Mouse (Mus musculus) hematopoietic stem cell, adult 5-6 weeks (primary cell): ENCODE data around the gene Nupr1. TPM values are rescaled to one million over a fixed set of nuclear protein-coding genes. Genes with fewer than 3 reads are reported as not detected.

ENCODE experiments used
- ATAC-seq, 2 experiments: fragments of 125-278 bp in 1 of 2; replicated peaks in 1 of 2; 2 replicates each; pipeline ENCODE4 v1.8.0; 2016 to 2017; ENCODE audit warnings: inconsistent platforms in 2 of 2, mild to moderate bottlenecking in 2 of 2, moderate number of reproducible peaks in 2 of 2, low read depth in 1 of 2, moderate TSS enrichment in 1 of 2; ENCODE audit not compliant: low FRiP score in 2 of 2, poor library complexity in 2 of 2, severe bottlenecking in 2 of 2, insufficient read depth in 1 of 2, low TSS enrichment in 1 of 2
- total RNA-seq: library from RNA; stranded (forward); fragments of 172-1452, 232-1000 nt; gene quantifications from 2 replicates; pipeline ENCODE4 v1.2.3, GENCODE M21; 2017

Nupr1 gene
- total RNA-seq, 1 experiment from 2014 or later, result 6.2 TPM

DNA sequence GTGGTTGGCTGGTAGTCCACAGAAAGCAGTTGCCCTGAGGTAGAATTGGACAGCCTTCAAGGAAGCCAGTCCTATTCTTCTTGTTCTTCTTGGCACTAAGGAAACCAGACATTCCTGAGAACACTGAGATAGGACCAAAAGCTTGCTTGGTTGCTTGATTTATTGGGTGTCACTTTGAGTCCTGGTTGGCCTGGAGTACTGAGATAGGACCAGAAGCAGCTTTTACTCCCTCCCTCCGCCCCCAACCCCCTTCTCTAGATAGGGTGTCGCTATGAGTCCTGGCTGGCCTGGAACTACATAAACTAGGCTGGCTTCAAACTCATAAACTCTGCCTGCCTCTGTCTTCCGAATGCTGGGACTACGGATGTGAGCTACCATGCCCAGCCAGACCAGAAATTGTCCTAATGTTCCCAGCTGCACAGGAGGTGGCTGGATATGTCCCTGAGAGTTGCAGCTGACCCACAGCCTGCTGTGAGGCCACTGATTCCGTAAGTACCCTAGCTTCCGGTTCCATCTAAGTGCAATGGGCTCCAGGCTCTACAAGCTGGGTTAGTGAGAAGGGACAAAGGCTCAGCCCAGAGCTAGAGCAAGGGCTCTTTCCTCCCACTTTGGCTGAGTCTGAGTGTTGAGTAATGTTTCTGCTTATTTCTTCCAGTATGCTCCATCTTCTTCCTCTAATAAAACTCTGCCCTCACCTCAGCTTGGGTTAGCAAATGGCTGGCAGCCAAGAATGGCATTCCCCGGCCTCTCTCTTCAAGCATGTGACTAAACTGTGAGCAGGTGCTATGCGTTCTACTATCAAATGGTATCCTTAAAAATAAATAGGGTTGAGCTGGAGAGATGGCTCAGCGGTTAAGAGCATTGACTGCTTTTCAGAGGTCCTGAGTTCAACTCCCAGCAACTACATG, 9.0 kb downstream of the Nupr1 start:
- ATAC-seq, result peak; percentile 54 to 60

DNA sequence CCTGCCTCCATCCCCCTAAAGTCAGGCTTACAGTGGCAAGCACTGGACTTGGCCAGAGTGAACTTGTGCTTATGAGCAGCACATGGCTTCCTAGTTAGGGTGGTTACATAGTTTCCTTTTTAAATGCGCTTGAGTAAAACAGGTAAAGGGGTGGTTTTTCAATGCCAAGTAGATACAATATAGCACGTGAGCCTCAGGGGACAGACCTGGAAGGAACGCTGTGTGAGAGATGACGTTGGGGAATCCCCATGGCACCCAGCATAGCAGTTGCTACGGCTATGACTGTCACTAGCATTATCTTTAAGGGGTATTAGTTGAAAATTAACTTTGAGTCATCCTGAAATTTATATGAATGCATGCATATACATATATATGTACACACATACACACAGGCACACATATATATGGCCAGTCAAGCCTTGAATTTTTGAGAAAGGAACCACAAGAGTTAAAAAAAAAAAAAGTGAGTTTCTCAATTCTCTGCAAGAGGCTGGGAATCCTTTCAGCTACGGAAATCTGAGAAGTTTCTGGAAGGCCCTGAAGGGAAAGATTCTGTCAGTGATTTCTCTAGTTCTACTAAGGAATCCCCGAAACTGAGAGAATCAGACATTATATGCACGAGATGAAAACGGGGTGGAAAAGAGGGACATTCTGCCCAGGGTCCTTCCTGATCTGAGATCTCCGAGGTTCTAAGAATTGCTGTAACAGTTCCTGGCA, 10.9 kb downstream of the Nupr1 start:
- ATAC-seq, result no peak

DNA sequence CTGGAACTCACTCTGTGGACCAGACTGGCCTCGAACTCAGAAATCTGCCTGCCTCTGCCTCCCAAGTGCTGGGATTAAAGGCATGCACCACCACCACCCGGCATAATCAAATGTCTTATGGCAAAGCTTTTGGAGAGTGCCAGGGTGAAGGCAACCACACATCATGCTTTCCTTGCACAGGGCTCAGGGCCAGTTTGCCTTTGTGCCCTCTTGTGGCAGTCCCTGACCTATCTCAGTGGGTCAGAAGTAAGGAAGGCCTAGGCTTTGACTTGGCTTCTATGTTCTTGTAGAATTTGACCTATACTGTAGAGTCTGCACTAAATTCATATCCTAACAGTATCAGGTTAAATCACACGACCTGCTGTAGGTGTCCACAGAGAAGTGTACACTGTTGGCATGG, 14.0 kb downstream of the Nupr1 start:
- ATAC-seq, result 0 out of 4 replicates have a peak, but pooled peaks of 1 of the 2 experiments have one; percentile 51

DNA sequence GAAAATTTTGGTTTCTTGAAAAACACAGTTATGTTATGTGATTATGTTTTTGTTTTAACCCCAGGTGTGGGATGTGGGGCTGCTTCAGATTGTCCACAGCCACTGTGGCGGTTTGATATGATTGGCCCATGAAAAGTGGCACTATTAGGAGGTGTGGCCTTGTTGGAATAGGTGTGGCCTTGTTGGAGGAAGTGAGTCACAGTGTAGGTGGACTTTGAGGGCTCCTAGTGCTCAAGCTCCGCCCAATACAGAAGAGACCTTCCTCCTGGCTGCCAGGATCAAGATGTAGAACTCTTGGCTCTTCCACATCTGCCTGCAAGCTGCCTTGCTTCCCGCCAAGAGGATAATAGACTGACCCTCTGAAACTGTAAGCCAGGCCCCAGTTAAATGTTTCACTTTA, 17.9 kb downstream of the Nupr1 start:
- no peak for ATAC-seq

DNA sequence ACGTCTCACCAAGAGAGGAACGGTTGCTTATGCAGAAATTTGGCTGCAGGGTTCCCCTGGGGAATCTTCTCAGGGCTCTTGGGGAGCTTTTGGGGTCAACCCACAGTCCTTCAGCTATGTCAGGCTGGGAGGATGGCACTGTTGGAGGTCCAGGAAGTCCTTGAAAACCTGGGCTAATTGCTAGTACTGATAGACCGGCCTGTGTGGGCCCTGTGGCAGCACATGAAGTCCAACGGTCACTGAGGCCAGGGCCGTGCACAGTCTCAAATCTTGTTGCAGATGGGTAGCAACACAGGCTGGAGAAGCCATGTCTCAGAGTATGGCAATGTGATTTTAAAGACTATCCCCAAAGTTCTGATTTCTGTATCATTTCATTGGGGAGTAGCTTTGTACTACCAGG, 22.9 kb downstream of the Nupr1 start:
- no peak for ATAC-seq

DNA sequence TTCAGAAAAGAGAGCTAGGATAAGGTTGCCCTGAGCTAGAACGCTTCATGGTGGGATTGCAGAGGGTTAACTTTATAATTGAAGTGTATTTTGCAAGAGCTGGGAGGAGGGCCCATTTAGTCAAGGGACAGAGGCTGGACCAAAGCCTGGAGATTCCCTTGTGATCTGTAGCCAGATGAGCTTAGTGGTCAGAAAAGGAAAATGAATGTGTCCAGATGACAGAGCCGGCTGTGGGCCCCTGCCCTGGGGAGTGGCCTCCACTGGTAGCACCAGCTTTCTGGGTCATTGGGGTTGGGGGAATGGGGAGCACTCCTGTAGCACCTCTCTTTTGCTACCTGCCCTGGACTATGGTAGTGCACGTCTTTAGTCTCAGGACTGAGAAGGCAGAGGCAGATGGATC, 23.6 kb downstream of the Nupr1 start:
- no peak for ATAC-seq

DNA sequence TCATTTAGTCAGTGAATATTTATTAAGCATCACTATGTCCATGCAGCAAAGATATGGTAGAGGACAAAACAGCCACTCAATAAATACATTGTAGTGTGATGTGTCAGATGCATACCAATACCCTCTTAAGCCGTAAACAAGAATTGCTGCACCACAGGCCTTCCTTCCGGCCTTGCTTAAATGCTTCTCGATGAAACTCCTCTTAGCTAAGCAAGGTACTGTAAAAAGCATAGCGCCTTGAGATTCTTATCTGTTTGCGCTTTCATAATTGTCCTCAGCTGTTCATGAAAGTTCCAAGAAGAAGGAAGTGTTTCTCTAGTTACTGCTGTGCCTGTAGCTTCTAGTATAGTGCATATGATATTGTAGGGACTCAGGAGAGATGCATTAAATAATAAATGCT, 24.1 kb downstream of the Nupr1 start:
- ATAC-seq, result peak in 1 of 2 experiments; percentile 47; a peak in 2 of 4 replicates

DNA sequence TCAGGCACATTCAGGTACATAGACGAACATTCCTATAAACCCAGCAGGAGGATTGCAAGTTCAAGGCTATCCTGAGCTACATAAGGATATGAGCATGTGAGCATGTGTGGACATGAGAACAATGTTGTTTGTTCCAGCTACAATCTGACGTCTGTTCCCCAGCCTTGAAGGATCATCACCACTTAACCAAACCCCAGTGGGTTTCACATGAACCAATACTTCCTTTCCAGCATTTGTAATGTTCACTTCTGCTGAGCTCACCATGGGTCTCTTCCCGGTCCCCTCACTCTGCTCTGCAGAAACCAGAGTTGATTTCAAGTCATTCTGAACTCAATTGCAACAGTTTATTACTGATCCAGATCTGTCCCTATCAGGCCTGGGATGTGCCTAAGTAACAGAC, 28.0 kb downstream of the Nupr1 start:
- peak in 1 of 2 experiments; percentile 26; a peak in 1 of 4 replicates for ATAC-seq

DNA sequence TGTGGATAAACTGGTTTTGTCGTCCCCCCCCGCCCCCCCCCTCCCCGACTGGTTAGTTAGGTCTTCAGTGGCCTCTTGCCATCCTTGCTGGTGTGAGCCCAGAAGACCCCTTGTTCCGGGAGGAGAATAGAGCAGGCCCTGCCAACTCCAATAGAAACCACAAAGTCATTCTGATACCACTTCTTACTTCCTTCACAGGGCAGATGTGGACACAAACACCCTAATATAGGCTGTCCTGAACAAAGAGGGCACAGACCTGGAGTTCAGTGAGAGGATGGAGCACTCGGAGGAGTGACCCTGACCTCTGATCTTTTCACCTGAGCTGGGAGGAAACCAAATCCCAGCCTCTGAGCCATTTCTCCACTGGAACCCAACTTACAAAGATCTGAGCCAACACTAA, 28.8 kb downstream of the Nupr1 start:
- no peak; a peak in 1 of 4 replicates for ATAC-seq

DNA sequence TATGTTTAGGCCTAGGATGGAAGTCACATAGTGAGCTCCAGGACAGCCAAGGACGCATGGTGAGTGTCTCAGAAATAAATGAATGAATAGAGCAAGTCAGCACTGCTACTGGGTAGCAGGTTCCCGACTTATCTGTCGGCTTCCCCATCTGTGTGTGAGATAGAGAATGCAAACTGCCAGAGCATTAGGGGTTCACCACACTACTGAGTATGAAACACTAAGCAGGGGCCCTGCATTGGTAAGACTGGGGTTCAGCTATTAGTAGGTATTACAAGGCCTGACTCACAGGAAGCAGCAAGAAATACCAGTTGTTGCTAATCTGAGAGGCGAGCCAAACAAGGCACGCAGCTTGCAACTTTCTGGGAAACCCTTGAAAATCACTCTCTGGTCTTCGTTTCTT, 31.7 kb downstream of the Nupr1 start:
- ATAC-seq, result no peak

DNA sequence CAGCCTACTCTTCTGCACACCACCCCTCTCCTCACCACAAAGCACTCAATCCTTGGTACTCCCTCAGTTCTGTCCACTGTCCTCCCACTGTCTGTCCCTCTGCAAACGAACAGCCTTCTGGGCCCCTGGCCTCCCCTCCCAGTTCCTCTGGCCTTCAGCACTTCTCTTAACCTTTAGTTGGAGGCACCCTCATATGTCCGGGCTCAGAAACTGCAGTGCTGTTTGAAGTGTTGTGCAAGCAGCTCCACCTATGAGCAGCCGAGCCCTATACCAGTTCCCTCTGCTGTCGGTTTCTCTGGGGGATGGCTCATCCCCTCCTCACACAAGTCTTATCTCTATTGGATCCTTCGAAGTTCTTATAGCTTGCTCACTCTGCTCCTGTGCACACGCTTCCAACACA, 34.2 kb downstream of the Nupr1 start:
- no peak for ATAC-seq

DNA sequence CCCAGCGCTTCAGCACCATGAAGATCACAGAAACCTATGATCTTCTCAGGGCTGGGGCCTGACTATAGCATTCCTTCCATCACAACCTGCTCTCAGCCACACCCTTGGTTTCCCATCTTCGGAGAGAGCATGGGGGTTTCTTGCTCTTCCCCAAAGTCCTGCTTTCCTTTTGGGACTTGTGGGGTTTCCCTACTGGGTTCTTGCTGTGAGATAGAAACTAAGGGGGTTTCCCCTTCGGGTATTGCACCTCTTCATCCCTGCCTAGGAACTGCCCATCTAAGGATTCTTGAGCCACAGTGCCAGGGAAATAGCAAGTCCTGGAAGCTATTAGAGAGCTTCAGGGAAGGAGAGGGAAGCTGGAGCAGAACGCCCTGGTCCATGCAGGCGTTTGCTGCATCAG, 34.8 kb downstream of the Nupr1 start:
- no peak for ATAC-seq

DNA sequence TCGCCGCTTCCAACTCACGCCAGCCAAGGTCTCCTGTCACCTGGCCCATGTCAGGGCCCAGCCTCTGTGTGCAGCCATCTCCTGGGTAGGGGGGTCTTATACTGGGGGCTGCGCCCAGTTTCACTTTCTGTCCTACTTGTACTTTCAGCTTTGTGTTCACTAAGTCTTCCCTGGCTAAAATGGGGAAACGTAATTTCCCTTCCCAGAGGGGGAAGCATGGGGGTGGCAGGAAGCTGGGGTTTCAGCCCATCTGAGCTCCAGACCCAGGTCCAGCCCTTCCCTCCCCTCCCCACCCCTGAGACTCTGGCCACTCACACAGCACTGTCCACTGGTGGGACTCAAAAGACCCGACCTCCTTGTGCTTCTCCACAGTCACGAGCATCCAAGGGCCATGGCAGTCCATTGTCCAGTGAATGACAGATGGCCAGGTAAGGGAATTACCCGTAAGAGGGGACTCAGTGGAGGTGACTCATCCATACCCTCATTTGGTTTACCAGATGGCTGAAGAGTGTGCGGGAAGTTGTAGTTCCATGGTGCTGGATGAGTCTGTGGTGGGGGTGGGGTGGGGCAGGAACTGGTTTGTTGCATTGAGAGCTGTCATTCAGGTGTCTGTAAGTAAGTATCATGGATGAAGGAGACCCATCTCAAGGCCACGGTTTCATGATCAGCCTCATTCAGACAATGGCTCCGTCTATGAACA, 35.6 kb downstream of the Nupr1 start, which contains the start of gene Il27:
Gene Il27, minus strand, starts transcription at position 80 of the 700 bp plus-strand sequence.
- ATAC-seq, result peak; percentile 44 to 51; a peak in 3 of 4 replicates

DNA sequence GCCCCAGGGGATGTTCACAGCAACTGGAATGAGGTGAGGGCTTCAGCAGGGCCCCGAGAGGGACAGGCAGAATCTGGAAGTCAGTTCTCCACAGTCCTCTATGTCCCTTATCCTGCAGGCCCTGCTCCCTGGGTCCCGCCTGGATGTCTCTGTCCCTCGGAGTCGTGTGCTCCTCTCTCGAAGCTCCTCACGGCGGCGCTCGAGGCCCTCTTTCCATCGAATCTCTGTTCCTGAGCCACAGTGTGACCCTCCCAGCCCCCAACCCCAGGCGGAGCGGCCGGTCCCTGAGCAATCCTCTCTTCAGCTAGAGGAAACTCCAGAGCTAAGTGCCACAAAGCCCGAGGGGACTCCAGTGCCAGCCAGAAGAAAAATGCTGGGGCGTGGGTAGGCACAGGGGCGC, 42.9 kb downstream of the Nupr1 start:
- ATAC-seq, result no peak

DNA sequence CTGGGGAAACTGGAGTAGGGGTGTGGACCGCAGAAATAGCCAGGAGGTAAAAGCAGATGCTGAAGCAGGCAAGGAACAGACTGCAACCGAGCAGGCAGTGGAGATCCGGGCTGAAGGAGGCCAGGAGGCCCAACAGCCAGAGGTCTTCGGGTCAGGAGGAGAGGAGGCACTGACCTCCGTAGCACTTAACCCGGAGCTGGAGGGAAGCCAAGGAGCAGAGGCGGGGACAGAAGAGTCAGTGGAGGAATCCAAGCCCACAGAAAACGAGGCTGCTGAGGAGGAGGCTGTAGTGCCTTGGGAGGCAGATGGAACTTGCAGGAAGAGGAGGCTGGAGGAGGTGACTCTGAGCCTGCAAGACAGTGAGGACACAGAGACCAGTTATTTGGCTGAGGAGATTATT, 43.8 kb downstream of the Nupr1 start:
- ATAC-seq, result no peak

DNA sequence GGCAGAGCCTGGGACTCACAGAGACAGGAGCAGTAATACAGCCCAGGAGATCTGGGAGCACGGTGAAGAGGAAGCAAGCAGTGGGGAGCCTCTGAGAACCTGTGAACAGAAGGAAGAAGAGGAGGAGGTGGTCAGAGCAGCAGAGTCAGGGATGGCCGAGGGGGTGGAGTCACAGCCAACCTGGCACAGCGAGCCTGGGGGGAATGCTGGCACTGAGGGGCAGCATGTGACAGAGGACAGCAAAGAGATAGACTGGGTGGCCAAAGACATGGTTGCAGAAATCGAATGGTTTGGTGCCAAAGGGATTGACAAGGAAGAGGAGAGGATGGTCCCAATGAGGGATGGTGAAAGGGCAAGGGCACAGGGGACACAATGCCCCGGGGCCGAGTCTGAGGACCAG, 44.9 kb downstream of the Nupr1 start, which contains the start of gene Cln3:
Gene Cln3, minus strand, starts transcription at position 101 of the 400 bp plus-strand sequence.
- no peak for ATAC-seq

DNA sequence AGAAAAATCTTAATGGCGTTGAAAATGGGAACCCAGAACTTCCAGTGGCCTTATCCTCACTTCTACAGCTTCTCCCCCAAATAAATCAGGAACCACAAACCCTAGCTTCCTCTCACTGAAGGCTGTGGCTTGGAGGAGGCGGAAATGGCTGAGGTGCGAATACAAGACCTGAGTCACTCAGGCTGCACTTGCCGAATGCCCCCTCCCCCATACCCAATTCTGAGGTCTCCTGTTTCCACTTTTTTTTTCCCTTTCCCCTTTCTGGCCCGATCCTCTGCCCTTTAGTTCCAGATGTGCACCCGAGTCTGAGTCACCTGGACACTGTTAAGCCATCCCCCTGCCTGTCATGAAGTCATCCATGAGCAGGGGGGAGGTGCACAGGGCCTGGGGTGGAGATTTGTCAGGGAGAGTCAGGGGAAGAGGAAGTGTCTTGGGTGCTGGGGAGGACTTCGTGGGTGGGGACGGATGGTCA, 46.1 kb downstream of the Nupr1 start, which contains the start of gene Apobr:
Gene Apobr, plus strand, starts transcription at position 437 of the 472 bp plus-strand sequence.
- peak; percentile 66 to 79 for ATAC-seq
